25 mouse cellular contexts compared by ENCODE assay signal in the genomic region with DNA sequence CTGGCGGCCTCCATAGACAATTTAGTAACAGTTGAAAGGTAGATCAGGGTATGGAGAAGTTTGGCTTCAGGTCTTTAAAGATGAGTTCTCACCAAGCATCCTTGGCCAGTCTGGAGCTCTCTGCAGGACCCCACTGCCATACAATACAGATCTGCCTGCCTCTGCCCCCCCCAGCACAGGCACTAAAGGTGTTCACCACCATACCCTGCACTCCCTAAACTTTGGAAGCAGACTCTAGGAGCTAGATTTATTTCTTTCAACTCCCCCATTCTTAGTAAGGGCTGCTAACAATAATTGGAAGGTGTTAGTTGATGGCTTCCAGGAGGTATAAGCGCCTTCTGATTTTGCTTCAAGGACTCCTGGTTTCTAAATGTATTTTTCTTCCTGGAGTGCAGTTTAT. TPM values are rescaled to one million over a fixed set of nuclear protein-coding genes. Genes with fewer than 3 reads are reported as not detected.
DNase-seq lines count a peak whose midpoint lies in the region; ATAC-seq lines count a peak whose summit lies in the region.
"Had no signal": no experiment of that assay in that cellular context is flagged by ENCODE, and none has a peak within 500 bp of the region (broad histone marks: within the 10 kb centered on the region; RNA-seq: fewer than 3 reads in every experiment).

No protein-coding gene starts in this region.

- DNase-seq in limb, embryonic 11.5 days (ENCODE audit: low spot score), result peak; percentile 24
- DNase-seq in limb, embryonic 10.5 days (ENCODE audit: low spot score), result no peak
- peak; percentile 8 for DNase-seq in lung, postnatal 36 days
- no peak for DNase-seq in lung, postnatal 25 days (ENCODE audit: low spot score)
- no peak for DNase-seq in c-Kit-positive CD71-positive TER-119-positive erythroid progenitor cells, embryonic 14.5 days (ENCODE audit: low spot score)
- DNase-seq: adrenal gland, adult 2 months; adrenal gland, postnatal 10 days; adrenal gland, postnatal 36 days; cerebellum, adult 11 months; cerebellum, adult 18-20 months; cerebellum, adult 8-10 months; cerebellum, adult 9-11 months; cerebellum, postnatal 14 days; cerebellum, postnatal 36 days; embryo, embryonic 11 days had no signal

- 69% methylated on average over 2 of the region's 2 CpGs for WGBS in limb, embryonic 11.5 days
- 78% methylated on average over 2 of the region's 2 CpGs for WGBS in limb, embryonic 10.5 days
- WGBS in limb, embryonic 12.5 days, result 73% methylated on average over 2 of the region's 2 CpGs

- H3K27me3 ChIP-seq in limb, embryonic 11.5 days (ENCODE audit: control insufficient read depth, insufficient read depth, low read length), result no peaks in the 10 kb centered on the region
- H3K27me3 ChIP-seq in limb, embryonic 10.5 days (ENCODE audit: low read depth, poor library complexity, severe bottlenecking), result no peaks in the 10 kb centered on the region
- H3K27me3 ChIP-seq in limb, embryonic 12.5 days, result no peaks in the 10 kb centered on the region
- H3K27me3 ChIP-seq: embryonic facial prominence, embryonic 13.5 days; embryonic facial prominence, embryonic 15.5 days; forebrain, embryonic 12.5 days had no signal

- H3K27ac ChIP-seq in limb, embryonic 11.5 days (replicated peaks; ENCODE audit: low read depth, low read length), result no peak overlapping the region
- H3K27ac ChIP-seq in limb, embryonic 10.5 days, result no peak overlapping the region
- H3K27ac ChIP-seq in limb, embryonic 12.5 days, result no peak overlapping the region
- H3K27ac ChIP-seq: embryonic facial prominence, embryonic 13.5 days; embryonic facial prominence, embryonic 15.5 days; forebrain, embryonic 10.5 days; forebrain, embryonic 12.5 days had no signal

- H3K4me2 ChIP-seq in limb, embryonic 11.5 days (ENCODE audit: low read depth, severe bottlenecking), result no peak overlapping the region
- H3K4me2 ChIP-seq in limb, embryonic 12.5 days, result no peak overlapping the region
- H3K4me2 ChIP-seq: embryonic facial prominence, embryonic 13.5 days; embryonic facial prominence, embryonic 15.5 days; forebrain, embryonic 12.5 days had no signal

- H3K36me3 ChIP-seq in limb, embryonic 11.5 days (ENCODE audit: control insufficient read depth, insufficient read depth, low read length), result no peaks in the 10 kb centered on the region
- no peaks in the 10 kb centered on the region for H3K36me3 ChIP-seq in limb, embryonic 10.5 days
- no peaks in the 10 kb centered on the region for H3K36me3 ChIP-seq in limb, embryonic 12.5 days
- H3K36me3 ChIP-seq: embryonic facial prominence, embryonic 13.5 days; embryonic facial prominence, embryonic 15.5 days; forebrain, embryonic 10.5 days; forebrain, embryonic 12.5 days had no signal

- no peak overlapping the region for H3K9ac ChIP-seq in limb, embryonic 11.5 days (ENCODE audit: low read length)
- no peak overlapping the region for H3K9ac ChIP-seq in limb, embryonic 12.5 days (replicated peaks)
- H3K9ac ChIP-seq: embryonic facial prominence, embryonic 13.5 days; embryonic facial prominence, embryonic 15.5 days; forebrain, embryonic 12.5 days had no signal

- no peaks in the 10 kb centered on the region for H3K9me3 ChIP-seq in limb, embryonic 11.5 days (ENCODE audit: control insufficient read depth, low read length)
- H3K9me3 ChIP-seq in limb, embryonic 10.5 days (replicated peaks), result no peaks in the 10 kb centered on the region
- no peaks in the 10 kb centered on the region for H3K9me3 ChIP-seq in limb, embryonic 12.5 days
- H3K9me3 ChIP-seq: embryonic facial prominence, embryonic 13.5 days; embryonic facial prominence, embryonic 15.5 days; forebrain, embryonic 10.5 days; forebrain, embryonic 12.5 days had no signal

- 0 out of 2 replicates have a peak, but pooled peaks have one; percentile 54 for ATAC-seq in limb, embryonic 11.5 days (ENCODE audit: insufficient number of reproducible peaks, low FRiP score, low TSS enrichment, low read depth)
- ATAC-seq in limb, embryonic 12.5 days (ENCODE audit: insufficient number of reproducible peaks, insufficient read depth, low FRiP score, low TSS enrichment, low read depth), result peak; percentile 52; the same call in 1 of the 2 replicates
- ATAC-seq: forebrain, embryonic 14.5 days; forebrain, embryonic 16.5 days had no signal

- no peak overlapping the region for H3K4me3 ChIP-seq in limb, embryonic 11.5 days (ENCODE audit: low read depth, low read length)
- no peak overlapping the region for H3K4me3 ChIP-seq in limb, embryonic 10.5 days
- H3K4me3 ChIP-seq in limb, embryonic 12.5 days (replicated peaks), result no peak overlapping the region
- H3K4me3 ChIP-seq: embryonic facial prominence, embryonic 13.5 days; embryonic facial prominence, embryonic 15.5 days; erythroblast, embryonic 14.5 days; forebrain, embryonic 10.5 days; forebrain, embryonic 12.5 days had no signal

- H3K4me1 ChIP-seq in limb, embryonic 11.5 days (ENCODE audit: control insufficient read depth, insufficient read depth, low read length), result no peaks in the 10 kb centered on the region
- H3K4me1 ChIP-seq in limb, embryonic 10.5 days, result peaks cover 6% of the 10 kb centered on the region
- H3K4me1 ChIP-seq in limb, embryonic 12.5 days (replicated peaks), result no peaks in the 10 kb centered on the region; the same call in 1 of the 2 replicates
- H3K4me1 ChIP-seq: embryonic facial prominence, embryonic 13.5 days; embryonic facial prominence, embryonic 15.5 days; forebrain, embryonic 10.5 days; forebrain, embryonic 12.5 days had no signal

RNA-seq across cellular contexts. Expression of gene Gm12169, which starts 19.5 kb away (rescaled TPM):
- not detected in 2 replicates for polyA plus RNA-seq in limb, embryonic 11.5 days (2014; fragmentation: Nextera tagmentation; extraction: Ambion mirVana)
- polyA plus RNA-seq in limb, embryonic 10.5 days (2016; fragmentation: Nextera tagmentation; extraction: Ambion mirVana), result not detected in 2 replicates
- not detected in 2 replicates for polyA plus RNA-seq in limb, embryonic 12.5 days (2016; fragmentation: Nextera tagmentation; extraction: Ambion mirVana)
- polyA plus RNA-seq: adrenal gland, adult 2 months; C2C12; embryonic facial prominence, embryonic 11.5 days; embryonic facial prominence, embryonic 13.5 days; embryonic facial prominence, embryonic 15.5 days; erythroblast, embryonic 14.5 days; forebrain, embryonic 10.5 days; forebrain, embryonic 12.5 days; forebrain, embryonic 14.5 days; forebrain, embryonic 16.5 days had no signal

RNA-seq across cellular contexts. Expression of gene BC053393, which starts 27.8 kb away (rescaled TPM):
- not detected in 2 replicates for polyA plus RNA-seq in limb, embryonic 11.5 days (2014; fragmentation: Nextera tagmentation; extraction: Ambion mirVana)
- polyA plus RNA-seq in limb, embryonic 10.5 days (2016; fragmentation: Nextera tagmentation; extraction: Ambion mirVana), result not detected in 2 replicates
- polyA plus RNA-seq in limb, embryonic 12.5 days (2016; fragmentation: Nextera tagmentation; extraction: Ambion mirVana), result 0.16 TPM in 1 of 2 replicates, not detected in the other
- polyA plus RNA-seq: adrenal gland, adult 2 months; C2C12; embryonic facial prominence, embryonic 11.5 days; embryonic facial prominence, embryonic 13.5 days; embryonic facial prominence, embryonic 15.5 days; erythroblast, embryonic 14.5 days; forebrain, embryonic 10.5 days; forebrain, embryonic 12.5 days; forebrain, embryonic 14.5 days; forebrain, embryonic 16.5 days had no signal

Comparison
In these comparisons a context has a peak if more than half of its experiments do, and no peak if none do; other contexts are left out.
1. DNase-seq: peak in limb, embryonic 11.5 days (single experiment) and lung, postnatal 36 days (single experiment); none in limb, embryonic 10.5 days (single experiment), lung, postnatal 25 days (single experiment) and c-Kit-positive CD71-positive TER-119-positive erythroid progenitor cells, embryonic 14.5 days (single experiment).